Comparison of ENCODE assay signal across 24 mouse cellular contexts in genomic region chr16:54647821-54648220, GRCm38 (mm10).
DNase-seq lines count a peak whose midpoint lies in the region; ATAC-seq and TF ChIP-seq lines count a peak whose summit lies in the region.
"Had no signal": no experiment of that assay in that cellular context is flagged by ENCODE, and none has a peak within 500 bp of the region (broad histone marks: within the 10 kb centered on the region; RNA-seq: fewer than 3 reads in every experiment).

No protein-coding gene starts in this region.

- H3K4me2 ChIP-seq in forebrain, embryonic 12.5 days, result no peak overlapping the region
- no peak overlapping the region for H3K4me2 ChIP-seq in forebrain, embryonic 11.5 days (ENCODE audit: low read depth, low read length, severe bottlenecking)
- no peak overlapping the region for H3K4me2 ChIP-seq in forebrain, embryonic 14.5 days (ENCODE audit: low read length)
- H3K4me2 ChIP-seq: embryonic facial prominence, embryonic 13.5 days; embryonic facial prominence, embryonic 15.5 days had no signal

- no peak overlapping the region for H3K4me3 ChIP-seq in forebrain, embryonic 12.5 days (replicated peaks)
- H3K4me3 ChIP-seq in forebrain, embryonic 11.5 days (ENCODE audit: low read depth, low read length), result no peak overlapping the region
- no peak overlapping the region for H3K4me3 ChIP-seq in forebrain, embryonic 14.5 days (ENCODE audit: low read depth, low read length)
- H3K4me3 ChIP-seq in forebrain, embryonic 10.5 days, result no peak overlapping the region
- H3K4me3 ChIP-seq: embryonic facial prominence, embryonic 13.5 days; embryonic facial prominence, embryonic 15.5 days; erythroblast, embryonic 14.5 days had no signal

- 66% methylated on average over 2 of the region's 2 CpGs for WGBS in forebrain, embryonic 12.5 days
- WGBS in forebrain, embryonic 11.5 days, result 71% methylated on average over 2 of the region's 2 CpGs
- 59% methylated on average over 2 of the region's 2 CpGs for WGBS in forebrain, embryonic 14.5 days
- 97% methylated on average over 2 of the region's 2 CpGs for WGBS in forebrain, embryonic 10.5 days

- H3K27me3 ChIP-seq in forebrain, embryonic 12.5 days, result no peaks in the 10 kb centered on the region
- H3K27me3 ChIP-seq in forebrain, embryonic 11.5 days (ENCODE audit: control insufficient read depth, insufficient read depth, low read length), result no peaks in the 10 kb centered on the region
- H3K27me3 ChIP-seq in forebrain, embryonic 14.5 days (replicated peaks; ENCODE audit: control insufficient read depth, insufficient read depth, low read length), result no peaks in the 10 kb centered on the region
- no peaks in the 10 kb centered on the region for H3K27me3 ChIP-seq in forebrain, embryonic 10.5 days (ENCODE audit: poor library complexity, severe bottlenecking)
- H3K27me3 ChIP-seq: CH12.LX; embryonic facial prominence, embryonic 13.5 days; embryonic facial prominence, embryonic 15.5 days; Patski had no signal

- H3K4me1 ChIP-seq in forebrain, embryonic 12.5 days, result peaks cover 4% of the 10 kb centered on the region; the same call in 1 of the 2 replicates
- H3K4me1 ChIP-seq in forebrain, embryonic 11.5 days (replicated peaks; ENCODE audit: control insufficient read depth, insufficient read depth, low read length), result no peaks in the 10 kb centered on the region
- 0 out of 2 replicates have a peak, but pooled peaks cover 6% of the 10 kb centered on the region for H3K4me1 ChIP-seq in forebrain, embryonic 14.5 days (ENCODE audit: control insufficient read depth, insufficient read depth, low read length)
- no peaks in the 10 kb centered on the region for H3K4me1 ChIP-seq in forebrain, embryonic 10.5 days
- H3K4me1 ChIP-seq: embryonic facial prominence, embryonic 13.5 days; embryonic facial prominence, embryonic 15.5 days had no signal

- H3K9me3 ChIP-seq in forebrain, embryonic 12.5 days, result no peaks in the 10 kb centered on the region
- H3K9me3 ChIP-seq in forebrain, embryonic 11.5 days (ENCODE audit: control insufficient read depth, low read length), result no peaks in the 10 kb centered on the region
- no peaks in the 10 kb centered on the region for H3K9me3 ChIP-seq in forebrain, embryonic 14.5 days (replicated peaks; ENCODE audit: control insufficient read depth, low read length)
- no peaks in the 10 kb centered on the region for H3K9me3 ChIP-seq in forebrain, embryonic 10.5 days
- H3K9me3 ChIP-seq: embryonic facial prominence, embryonic 13.5 days; embryonic facial prominence, embryonic 15.5 days; G1E had no signal

- TF ChIP-seq POLR2A in brain, embryonic 14.5 days (IDR thresholded peaks at IDR 0.05; ENCODE audit: borderline replicate concordance, extremely low read depth, insufficient read depth, insufficient read length, poor library complexity, severe bottlenecking), result no peak

- no peak for TF ChIP-seq CTCF in brain, embryonic 14.5 days (IDR thresholded peaks at IDR 0.05; ENCODE audit: borderline replicate concordance, extremely low read depth, insufficient read depth, insufficient read length)

- H3K27ac ChIP-seq in forebrain, embryonic 12.5 days, result no peak overlapping the region
- H3K27ac ChIP-seq in forebrain, embryonic 11.5 days (ENCODE audit: low read depth, low read length), result no peak overlapping the region
- H3K27ac ChIP-seq in forebrain, embryonic 14.5 days (ENCODE audit: low read depth, low read length), result no peak overlapping the region
- no peak overlapping the region for H3K27ac ChIP-seq in forebrain, embryonic 10.5 days
- H3K27ac ChIP-seq: embryonic facial prominence, embryonic 13.5 days; embryonic facial prominence, embryonic 15.5 days had no signal

- H3K9ac ChIP-seq in forebrain, embryonic 12.5 days, result no peak overlapping the region
- no peak overlapping the region for H3K9ac ChIP-seq in forebrain, embryonic 11.5 days (ENCODE audit: low read length)
- no peak overlapping the region for H3K9ac ChIP-seq in forebrain, embryonic 14.5 days (ENCODE audit: low read length)
- H3K9ac ChIP-seq: embryonic facial prominence, embryonic 13.5 days; embryonic facial prominence, embryonic 15.5 days had no signal

- no peaks in the 10 kb centered on the region for H3K36me3 ChIP-seq in forebrain, embryonic 12.5 days (replicated peaks)
- no peaks in the 10 kb centered on the region for H3K36me3 ChIP-seq in forebrain, embryonic 11.5 days (ENCODE audit: control insufficient read depth, insufficient read depth, low read length)
- no peaks in the 10 kb centered on the region for H3K36me3 ChIP-seq in forebrain, embryonic 14.5 days (ENCODE audit: control insufficient read depth, insufficient read depth, low read length)
- H3K36me3 ChIP-seq in forebrain, embryonic 10.5 days (replicated peaks), result no peaks in the 10 kb centered on the region
- H3K36me3 ChIP-seq: embryonic facial prominence, embryonic 13.5 days; embryonic facial prominence, embryonic 15.5 days; G1E had no signal

- 0 out of 2 replicates have a peak, but pooled peaks have one; percentile 39 for ATAC-seq in forebrain, embryonic 12.5 days (ENCODE audit: low FRiP score)
- no peak for ATAC-seq in forebrain, embryonic 11.5 days (replicated peaks; ENCODE audit: low FRiP score)
- peak; percentile 41 for ATAC-seq in forebrain, embryonic 14.5 days
- ATAC-seq: activated CD4-positive, CD25-positive, alpha-beta regulatory T cell, adult 4 months; CD4-positive, CD25-positive, alpha-beta regulatory T cell, adult 4 months; Patski had no signal

- no peak for DNase-seq in forebrain, embryonic 11.5 days (ENCODE audit: low spot score)
- DNase-seq in forebrain, embryonic 14.5 days (ENCODE audit: low spot score), result peak; percentile 3
- DNase-seq in forebrain, embryonic 10.5 days (ENCODE audit: extremely low spot score, low spot score), result no peak
- DNase-seq in brain, embryonic 14.5 days (ENCODE audit: low read depth), result peak; percentile 19
- DNase-seq: adrenal gland, adult 8-10 months; adrenal gland, postnatal 14 days; adrenal gland, postnatal 36 days; B cell, adult 2 months; cerebellum, adult 11 months; cerebellum, adult 18-20 months; cerebellum, adult 8-10 months; cerebellum, adult 9-11 months; cerebellum, postnatal 14 days; cerebellum, postnatal 36 days; embryo, embryonic 11 days had no signal

Comparison
In these comparisons a context has a peak if more than half of its experiments do, and no peak if none do; other contexts are left out.
1. DNase-seq: peak in forebrain, embryonic 14.5 days (single experiment) and brain, embryonic 14.5 days (single experiment); none in forebrain, embryonic 11.5 days (single experiment) and forebrain, embryonic 10.5 days (single experiment).